Comparison of ENCODE assay signal across 8 mouse cellular contexts in the genomic region with DNA sequence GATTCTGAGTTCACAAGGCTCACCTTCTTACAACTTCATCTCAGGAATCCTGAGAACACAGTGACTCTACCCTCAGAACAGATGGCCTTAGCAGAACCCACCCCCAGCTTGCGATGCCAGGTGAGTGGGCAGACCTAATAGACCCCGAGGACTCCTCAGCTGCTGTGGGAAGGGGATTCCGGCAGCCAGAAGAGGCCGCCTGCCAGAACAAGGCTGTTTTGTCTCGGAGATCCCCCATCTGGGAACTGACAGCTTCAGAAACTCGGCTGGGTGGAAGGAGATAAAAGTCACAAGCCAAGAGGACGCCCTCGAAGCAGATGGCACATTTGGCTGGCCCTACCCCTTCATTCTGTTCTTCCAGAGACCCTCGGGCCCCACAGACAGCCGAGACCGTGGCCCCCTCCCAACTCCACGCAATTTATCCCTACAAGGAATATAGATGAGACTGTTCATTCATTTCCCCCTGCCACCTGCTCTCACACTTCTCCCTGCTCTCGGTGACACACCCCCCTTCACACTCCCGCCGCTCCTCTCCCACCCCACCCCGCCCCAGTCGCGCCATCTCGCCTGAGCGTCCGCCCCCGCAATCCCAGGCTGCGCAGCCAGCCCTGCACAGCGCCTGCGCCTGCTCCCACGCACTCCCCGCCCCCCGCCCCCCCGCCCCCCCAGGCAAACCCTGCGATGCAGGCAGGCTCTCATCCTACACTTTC. TPM values are rescaled to one million over a fixed set of nuclear protein-coding genes. Genes with fewer than 3 reads are reported as not detected.
A peak's percentile ranks its signal among the peaks of the same experiment; 100 is the strongest.
DNase-seq lines count a peak whose midpoint lies in the region; ATAC-seq and TF ChIP-seq lines count a peak whose summit lies in the region.

Gene Optc (minus strand): TSS at position 51 of the 710 bp plus-strand sequence.

- no peaks in the 10 kb centered on the region for H3K9me3 ChIP-seq in heart, embryonic 14.5 days (ENCODE audit: control insufficient read depth, low read length)

- peaks cover 15 to 18% of the 10 kb centered on the region in 2 experiments for H3K4me1 ChIP-seq in heart, embryonic 14.5 days (ENCODE audit: control insufficient read depth in 2 of 2, insufficient read depth in 2 of 2, low read length in 2 of 2)

- H3ac ChIP-seq in C2C12 (ENCODE audit: control insufficient read depth, insufficient read length, low read depth) = peak within 1 kb of the TSS; percentile 59

- no peaks in the 10 kb centered on the region for H3K79me3 ChIP-seq in C2C12 (ENCODE audit: low read depth)

- 5% methylated on average over 30 of the region's 30 CpGs for WGBS in heart, embryonic 14.5 days

- TF ChIP-seq CTCF in C2C12 (IDR thresholded peaks at IDR 0.05; ENCODE audit: control insufficient read depth, insufficient read depth, insufficient read length) = no peak

- H3K4me3 ChIP-seq in C2C12 (ENCODE audit: insufficient read depth, poor library complexity, severe bottlenecking) = no peak within 1 kb of the TSS
- H3K4me3 ChIP-seq in heart, embryonic 14.5 days (ENCODE audit: control insufficient read depth in 1 of 2, insufficient read depth in 1 of 2, low read depth in 1 of 2, low read length in 2 of 2) = peak within 1 kb of the TSS; percentile 39 to 42

- no peaks in the 10 kb centered on the region for H3K27me3 ChIP-seq in C2C12 (ENCODE audit: control insufficient read depth, insufficient read depth, insufficient read length)
- H3K27me3 ChIP-seq in heart, embryonic 14.5 days (ENCODE audit: control insufficient read depth, insufficient read depth, low read length) = 0 out of 2 replicates have a peak, but pooled peaks cover 3% of the 10 kb centered on the region

- peak within 1 kb of the TSS; percentile 76 for H3K9ac ChIP-seq in heart, embryonic 14.5 days (ENCODE audit: low read length)

- H3K79me2 ChIP-seq in C2C12 (ENCODE audit: control insufficient read depth, insufficient read depth) = no peaks in the 10 kb centered on the region

- H3K27ac ChIP-seq in heart, embryonic 14.5 days (replicated peaks in 1 of 2; ENCODE audit: control insufficient read depth in 1 of 2, insufficient read depth in 1 of 2, low read depth in 2 of 2, low read length in 2 of 2) = peak within 1 kb of the TSS in 1 of 2 experiments; percentile 52; a peak in 1 of 4 replicates

- ATAC-seq in CD4-positive, CD25-positive, alpha-beta regulatory T cell, adult 4 months = peak; percentile 50
- peak; percentile 64; the same call in 1 of the 2 replicates for ATAC-seq in heart, embryonic 14.5 days (ENCODE audit: insufficient number of reproducible peaks, insufficient read depth, low FRiP score, low read depth)

- DNase-seq in cerebellum, postnatal 25 days = peak; percentile 82 to 88
- DNase-seq in layer of hippocampus, postnatal 10 days (ENCODE audit: low spot score in 2 of 2) = peak; percentile 69 to 72
- DNase-seq in lung, postnatal 10 days = peak; percentile 61
- DNase-seq in right cerebral cortex, postnatal 36 days (ENCODE audit: low spot score in 2 of 2) = peak; percentile 66 to 71
- DNase-seq in T-cell, adult 2 months (ENCODE audit: low spot score) = no peak

- H3K36me3 ChIP-seq in C2C12 (ENCODE audit: control insufficient read depth, insufficient read depth) = no peaks in the 10 kb centered on the region
- H3K36me3 ChIP-seq in heart, embryonic 14.5 days (ENCODE audit: control insufficient read depth, insufficient read depth, low read length) = no peaks in the 10 kb centered on the region

- peak within 1 kb of the TSS; percentile 94 for H3K4me2 ChIP-seq in heart, embryonic 14.5 days (ENCODE audit: low read length)

TF ChIP-seq in C2C12, 6 proteins besides CTCF, POLR2A, EP300 and RAD21:
- TF ChIP-seq CEBPB (IDR thresholded peaks at IDR 0.05; ENCODE audit: low read depth) (no peak), MYOG (IDR thresholded peaks at IDR 0.05; ENCODE audit: control insufficient read depth, extremely low read depth, insufficient read length) (no peak), MYOD1 (IDR thresholded peaks at IDR 0.05; ENCODE audit: control insufficient read depth, insufficient read length, low read depth) (no peak), FOSL1 (IDR thresholded peaks at IDR 0.05; ENCODE audit: insufficient read depth, low read length, poor library complexity, severe bottlenecking) (no peak), MAX (IDR thresholded peaks at IDR 0.05) (no peak), USF1 (IDR thresholded peaks at IDR 0.05; ENCODE audit: low read depth) (no peak)

RNA-seq across cellular contexts. Expression of gene Optc, which starts in this region (rescaled TPM):
- 0.27 TPM for polyA plus RNA-seq in C2C12 (2012; fragmentation: generic; extraction: Trizol)
- not detected for polyA plus RNA-seq in CD4-positive, CD25-positive, alpha-beta regulatory T cell, adult 4 months (2017; shearing (Covaris generic))
- 0.40 and 0.47 TPM in 2 replicates for polyA plus RNA-seq in heart, embryonic 14.5 days (2014; fragmentation: Nextera tagmentation; extraction: Ambion mirVana)
- 1 to 10 TPM in 1 of 2 experiments, under 1 TPM in 1; 0.94 to 1.1 TPM for total RNA-seq in layer of hippocampus, postnatal 10 days (2021)

Comparison
In these comparisons a context has a peak if more than half of its experiments do, and no peak if none do; other contexts are left out.
1. Peak in ATAC-seq in CD4-positive, CD25-positive, alpha-beta regulatory T cell, adult 4 months; RNA of the gene not detected or under 1 TPM.
2. Peak in ATAC-seq, H3K4me3 ChIP-seq, H3K9ac ChIP-seq and H3K4me2 ChIP-seq in heart, embryonic 14.5 days; RNA of the gene not detected or under 1 TPM.